Mouse (Mus musculus) neural tube, embryonic 10.5 days (tissue): Measurements from ENCODE around the gene Olfr884.

Source experiments
- DNase-seq: peaks from one replicate; pipeline ENCODE4 v3.0.0-alpha.2; 2017; ENCODE audit warnings: low spot score; ENCODE audit errors: extremely low spot score

Olfr884 gene

DNA sequence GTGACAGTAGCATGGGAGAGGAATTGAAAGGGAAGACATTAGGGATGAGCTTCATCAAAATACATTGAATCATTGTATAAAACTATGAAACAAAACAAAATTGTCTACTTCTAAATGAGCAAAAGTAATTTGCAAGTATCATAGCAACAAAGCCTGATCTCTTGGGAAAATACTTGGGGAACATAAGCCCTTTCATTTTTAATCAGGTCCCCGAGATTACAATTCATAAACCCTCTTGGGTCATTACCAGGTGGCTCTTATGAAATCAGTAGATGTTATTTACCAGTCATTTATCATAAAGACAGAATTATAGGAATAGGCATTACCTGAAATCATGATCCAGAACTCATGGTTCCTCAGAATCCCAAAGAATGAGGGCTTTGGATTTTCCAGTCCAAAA is at the start of gene Olfr884:
TSS of gene Olfr884 (plus strand) at position 301 of the 400 bp plus-strand sequence.
- DNase-seq, result no peak

DNA sequence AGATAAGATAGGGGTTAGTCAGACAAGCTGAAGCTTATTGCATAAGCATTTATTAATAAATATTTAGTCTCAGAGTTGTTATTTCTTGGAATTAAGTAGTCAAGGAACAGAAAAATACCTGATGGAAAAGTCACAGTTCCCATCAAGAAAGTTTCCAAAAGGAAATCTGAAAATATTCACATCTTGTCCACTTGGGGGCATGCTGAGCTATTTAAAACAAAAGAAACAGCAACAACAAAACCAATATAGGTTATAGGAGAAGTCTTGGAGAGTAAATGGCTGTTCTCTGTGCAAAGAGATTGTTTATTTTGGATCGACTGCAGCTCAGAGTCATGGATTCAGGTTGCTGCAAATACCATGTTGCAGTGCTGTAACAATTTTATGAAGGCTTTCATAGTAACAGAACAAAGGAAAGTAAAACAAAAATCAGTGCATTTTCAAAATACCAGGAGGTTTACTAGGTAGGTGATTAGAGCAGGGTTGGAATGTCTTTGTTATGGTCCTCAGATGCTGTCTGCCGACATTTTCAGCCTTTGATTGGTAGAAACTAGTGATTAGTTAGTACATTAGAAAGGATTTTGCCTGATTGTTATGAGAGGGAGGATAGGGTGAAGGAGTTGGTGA is 47.7 kb upstream of the Olfr884 start:
- DNase-seq, result no peak

DNA sequence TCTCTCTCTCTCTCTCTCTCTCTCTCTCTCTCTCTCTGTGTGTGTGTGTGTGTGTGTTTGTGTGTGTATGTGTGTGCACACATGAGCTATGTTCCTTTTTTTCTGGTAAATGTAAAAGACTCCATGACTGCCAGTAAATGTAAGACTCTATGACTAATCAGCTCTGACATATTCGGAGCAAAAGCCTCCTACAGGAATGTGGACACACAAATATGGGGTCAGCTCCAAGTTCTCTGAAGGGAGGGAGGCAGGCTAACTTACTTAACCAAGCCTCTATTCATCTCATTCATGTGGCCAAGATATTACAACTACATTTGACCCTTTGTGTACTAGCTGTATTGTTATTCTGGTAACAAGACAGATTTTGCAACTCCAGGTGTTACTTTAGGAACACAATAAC is 46.3 kb upstream of the Olfr884 start:
- no peak for DNase-seq

DNA sequence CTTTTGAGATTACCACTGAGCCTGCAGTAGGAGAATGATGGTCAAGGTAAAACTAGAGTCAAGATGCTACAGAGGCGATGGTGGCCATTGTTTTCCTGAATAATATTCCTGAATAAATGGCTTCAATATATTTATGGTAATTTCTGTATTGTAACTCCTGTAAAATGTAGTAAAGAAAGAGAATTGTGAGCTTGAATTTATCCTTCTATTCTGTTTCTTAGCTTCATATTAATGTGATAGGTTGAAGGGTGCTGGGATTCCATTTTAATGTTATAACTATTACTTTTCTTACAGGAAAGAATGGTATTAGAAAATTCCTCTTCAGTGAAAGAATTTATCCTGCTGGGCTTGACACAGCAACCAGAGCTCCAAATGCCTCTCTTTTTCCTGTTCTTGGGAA is 20.8 kb upstream of the Olfr884 start, which contains the start of gene Olfr883:
TSS of gene Olfr883 (plus strand) at position 301 of the 400 bp plus-strand sequence.
- DNase-seq, result no peak

DNA sequence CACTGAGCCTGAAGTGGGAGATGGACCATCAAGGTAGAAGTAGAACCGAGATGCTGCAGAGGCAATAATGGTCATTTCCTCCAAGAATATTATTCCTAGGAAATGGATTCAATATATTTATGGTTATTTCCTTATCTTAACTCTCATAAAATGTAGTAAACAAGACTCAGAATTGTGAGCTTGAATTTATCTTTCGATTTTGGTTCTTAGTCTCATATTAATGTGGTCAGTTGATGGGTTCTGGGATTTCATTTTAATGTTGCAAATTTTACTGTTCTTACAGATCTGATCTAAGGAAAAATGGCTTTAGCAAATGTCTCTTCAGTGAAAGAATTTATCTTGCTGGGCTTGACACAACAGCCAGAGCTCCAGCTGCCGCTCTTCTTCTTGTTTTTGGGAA is 14.7 kb downstream of the Olfr884 start, which contains the start of gene Olfr885:
TSS of gene Olfr885 (plus strand) at position 301 of the 400 bp plus-strand sequence.
- no peak for DNase-seq

DNA sequence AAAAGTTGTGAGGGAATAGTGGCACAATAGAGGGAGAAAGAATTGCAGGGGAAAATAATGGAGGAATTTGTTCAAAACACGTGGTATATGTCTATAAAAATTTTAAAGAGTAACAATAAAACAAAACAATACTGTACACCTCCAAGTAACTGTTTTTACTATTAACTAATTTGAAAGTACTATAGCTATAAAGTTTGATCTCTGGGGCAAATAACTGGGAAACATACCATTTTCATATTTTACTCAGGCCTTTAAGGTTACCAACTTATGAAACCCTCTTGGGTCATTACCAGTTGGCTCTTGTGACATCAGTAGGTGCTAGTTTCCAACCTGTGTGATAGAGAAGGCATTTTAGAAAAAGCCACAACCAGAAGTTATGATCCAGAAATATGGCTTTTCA is 37.4 kb downstream of the Olfr884 start, which contains the start of gene Olfr887:
TSS of gene Olfr887 (plus strand) at position 301 of the 400 bp plus-strand sequence.
- DNase-seq, result no peak
